Mouse (Mus musculus): ENCODE measurements around the gene Mapkapk3. TPM values are rescaled to one million over a fixed set of nuclear protein-coding genes. Genes with fewer than 3 reads are reported as not detected.

The Mapkapk3 gene
- polyA plus RNA-seq, 1 experiment from 2014 or later = 3.2 TPM

- no peak overlapping the region for H3K4me2 ChIP-seq (ENCODE audit: low read length)
- H3K36me3 ChIP-seq (ENCODE audit: control insufficient read depth, insufficient read depth, low read length) = no peaks in the 10 kb centered on the region
- WGBS = 69% methylated on average over 1 of the region's 1 CpGs
- no peak overlapping the region for H3K4me3 ChIP-seq (ENCODE audit: low read length)
- no peaks in the 10 kb centered on the region for H3K4me1 ChIP-seq (ENCODE audit: control insufficient read depth, insufficient read depth, low read depth, low read length)
- no peaks in the 10 kb centered on the region for H3K27me3 ChIP-seq (replicated peaks; ENCODE audit: control insufficient read depth, insufficient read depth, low read length)
- H3K9ac ChIP-seq (ENCODE audit: low read depth, low read length) = no peak overlapping the region
- no peak overlapping the region for H3K27ac ChIP-seq (ENCODE audit: low read depth, low read length)
- no peaks in the 10 kb centered on the region for H3K9me3 ChIP-seq (ENCODE audit: control insufficient read depth, low read length)
- ATAC-seq = no peak
Observed at GRCm38 (mm10) chr9:107267028-107267427, 22.6 kb downstream of the Mapkapk3 start.

GRCm38 (mm10) chr9:107264731-107265130 lies 24.9 kb downstream of the Mapkapk3 start:
- H3K4me3 ChIP-seq (ENCODE audit: low read length) = no peak overlapping the region
- H3K36me3 ChIP-seq (ENCODE audit: control insufficient read depth, insufficient read depth, low read length) = no peaks in the 10 kb centered on the region
- ATAC-seq = no peak
- WGBS = 74% methylated on average over 3 of the region's 3 CpGs
- H3K27ac ChIP-seq (ENCODE audit: low read depth, low read length) = no peak overlapping the region
- H3K4me2 ChIP-seq (ENCODE audit: low read length) = no peak overlapping the region
- H3K9me3 ChIP-seq (ENCODE audit: control insufficient read depth, low read length) = no peaks in the 10 kb centered on the region
- no peak overlapping the region for H3K9ac ChIP-seq (ENCODE audit: low read depth, low read length)
- H3K4me1 ChIP-seq (ENCODE audit: control insufficient read depth, insufficient read depth, low read depth, low read length) = peaks cover 4% of the 10 kb centered on the region; the same call in 1 of the 2 replicates
- H3K27me3 ChIP-seq (replicated peaks; ENCODE audit: control insufficient read depth, insufficient read depth, low read length) = no peaks in the 10 kb centered on the region

GRCm38 (mm10) chr9:107263912-107264311 lies 25.8 kb downstream of the Mapkapk3 start:
- H3K27me3 ChIP-seq (replicated peaks; ENCODE audit: control insufficient read depth, insufficient read depth, low read length) = no peaks in the 10 kb centered on the region
- H3K4me1 ChIP-seq (ENCODE audit: control insufficient read depth, insufficient read depth, low read depth, low read length) = peaks cover 4% of the 10 kb centered on the region; the same call in 1 of the 2 replicates
- no peaks in the 10 kb centered on the region for H3K36me3 ChIP-seq (ENCODE audit: control insufficient read depth, insufficient read depth, low read length)
- H3K27ac ChIP-seq (ENCODE audit: low read depth, low read length) = no peak overlapping the region
- no peak overlapping the region for H3K4me3 ChIP-seq (ENCODE audit: low read length)
- no peaks in the 10 kb centered on the region for H3K9me3 ChIP-seq (ENCODE audit: control insufficient read depth, low read length)
- H3K9ac ChIP-seq (ENCODE audit: low read depth, low read length) = no peak overlapping the region
- WGBS = 90% methylated on average over 5 of the region's 5 CpGs
- H3K4me2 ChIP-seq (ENCODE audit: low read length) = no peak overlapping the region
- ATAC-seq = no peak

GRCm38 (mm10) chr9:107262375-107262774 lies 27.3 kb downstream of the Mapkapk3 start:
- 69% methylated on average over 7 of the region's 7 CpGs for WGBS
- Histone ChIP-seq H3K4me3 (ENCODE audit: low read length) (no peak overlapping the region), H3K36me3 (ENCODE audit: control insufficient read depth, insufficient read depth, low read length) (no peaks in the 10 kb centered on the region), H3K9ac (ENCODE audit: low read depth, low read length) (no peak overlapping the region), H3K27ac (ENCODE audit: low read depth, low read length) (no peak overlapping the region), H3K27me3 (replicated peaks; ENCODE audit: control insufficient read depth, insufficient read depth, low read length) (no peaks in the 10 kb centered on the region), H3K4me2 (ENCODE audit: low read length) (no peak overlapping the region), H3K4me1 (ENCODE audit: control insufficient read depth, insufficient read depth, low read depth, low read length) (peaks cover 4% of the 10 kb centered on the region; the same call in 1 of the 2 replicates), H3K9me3 (ENCODE audit: control insufficient read depth, low read length) (no peaks in the 10 kb centered on the region)
- 0 out of 2 replicates have a peak, but pooled peaks have one; percentile 40 for ATAC-seq

GRCm38 (mm10) chr9:107261792-107262191 lies 27.9 kb downstream of the Mapkapk3 start:
- Histone ChIP-seq H3K4me3 (ENCODE audit: low read length) (no peak overlapping the region), H3K36me3 (ENCODE audit: control insufficient read depth, insufficient read depth, low read length) (no peaks in the 10 kb centered on the region), H3K9ac (ENCODE audit: low read depth, low read length) (no peak overlapping the region), H3K9me3 (ENCODE audit: control insufficient read depth, low read length) (no peaks in the 10 kb centered on the region), H3K4me2 (ENCODE audit: low read length) (no peak overlapping the region), H3K27me3 (replicated peaks; ENCODE audit: control insufficient read depth, insufficient read depth, low read length) (no peaks in the 10 kb centered on the region), H3K4me1 (ENCODE audit: control insufficient read depth, insufficient read depth, low read depth, low read length) (peaks cover 4% of the 10 kb centered on the region; the same call in 1 of the 2 replicates), H3K27ac (ENCODE audit: low read depth, low read length) (no peak overlapping the region)
- ATAC-seq = no peak
- 84% methylated on average over 6 of the region's 6 CpGs for WGBS

- Histone ChIP-seq H3K4me2 (ENCODE audit: low read length) (no peak overlapping the region), H3K36me3 (ENCODE audit: control insufficient read depth, insufficient read depth, low read length) (no peaks in the 10 kb centered on the region), H3K9me3 (ENCODE audit: control insufficient read depth, low read length) (no peaks in the 10 kb centered on the region), H3K4me1 (ENCODE audit: control insufficient read depth, insufficient read depth, low read depth, low read length) (peaks cover 7% of the 10 kb centered on the region; the same call in 1 of the 2 replicates), H3K27ac (ENCODE audit: low read depth, low read length) (peak overlapping the region; percentile 34; the same call in 1 of the 2 replicates), H3K9ac (ENCODE audit: low read depth, low read length) (peak overlapping the region; percentile 27; the same call in 1 of the 2 replicates), H3K27me3 (replicated peaks; ENCODE audit: control insufficient read depth, insufficient read depth, low read length) (no peaks in the 10 kb centered on the region), H3K4me3 (ENCODE audit: low read length) (no peak overlapping the region)
- WGBS = 67% methylated on average over 8 of the region's 8 CpGs
- no peak for ATAC-seq
Observed at GRCm38 (mm10) chr9:107260836-107261235, 28.8 kb downstream of the Mapkapk3 start.

GRCm38 (mm10) chr9:107260429-107260828 lies 29.2 kb downstream of the Mapkapk3 start:
- Histone ChIP-seq H3K36me3 (ENCODE audit: control insufficient read depth, insufficient read depth, low read length) (no peaks in the 10 kb centered on the region), H3K9ac (ENCODE audit: low read depth, low read length) (no peak overlapping the region; the same call in 1 of the 2 replicates), H3K4me1 (ENCODE audit: control insufficient read depth, insufficient read depth, low read depth, low read length) (peaks cover 11% of the 10 kb centered on the region), H3K27me3 (replicated peaks; ENCODE audit: control insufficient read depth, insufficient read depth, low read length) (no peaks in the 10 kb centered on the region), H3K4me2 (ENCODE audit: low read length) (no peak overlapping the region), H3K4me3 (ENCODE audit: low read length) (no peak overlapping the region), H3K9me3 (ENCODE audit: control insufficient read depth, low read length) (no peaks in the 10 kb centered on the region), H3K27ac (ENCODE audit: low read depth, low read length) (no peak overlapping the region)
- no peak for ATAC-seq
- WGBS = 53% methylated on average over 2 of the region's 2 CpGs

- Histone ChIP-seq H3K9ac (ENCODE audit: low read depth, low read length) (no peak overlapping the region), H3K27me3 (replicated peaks; ENCODE audit: control insufficient read depth, insufficient read depth, low read length) (no peaks in the 10 kb centered on the region), H3K4me2 (ENCODE audit: low read length) (no peak overlapping the region), H3K9me3 (ENCODE audit: control insufficient read depth, low read length) (no peaks in the 10 kb centered on the region), H3K4me3 (ENCODE audit: low read length) (no peak overlapping the region), H3K36me3 (ENCODE audit: control insufficient read depth, insufficient read depth, low read length) (no peaks in the 10 kb centered on the region), H3K27ac (ENCODE audit: low read depth, low read length) (no peak overlapping the region), H3K4me1 (ENCODE audit: control insufficient read depth, insufficient read depth, low read depth, low read length) (peaks cover 20% of the 10 kb centered on the region)
- no peak for ATAC-seq
- WGBS = 69% methylated on average over 6 of the region's 6 CpGs
Observed at GRCm38 (mm10) chr9:107259571-107259970, 30.1 kb downstream of the Mapkapk3 start.

- no peaks in the 10 kb centered on the region for H3K36me3 ChIP-seq (ENCODE audit: control insufficient read depth, insufficient read depth, low read length)
- no peak overlapping the region for H3K9ac ChIP-seq (ENCODE audit: low read depth, low read length)
- ATAC-seq = peak; percentile 32
- no peaks in the 10 kb centered on the region for H3K9me3 ChIP-seq (ENCODE audit: control insufficient read depth, low read length)
- H3K27ac ChIP-seq (ENCODE audit: low read depth, low read length) = peak overlapping the region; percentile 60
- no peak overlapping the region for H3K4me3 ChIP-seq (ENCODE audit: low read length)
- H3K4me1 ChIP-seq (ENCODE audit: control insufficient read depth, insufficient read depth, low read depth, low read length) = peaks cover 35% of the 10 kb centered on the region
- no peaks in the 10 kb centered on the region for H3K27me3 ChIP-seq (replicated peaks; ENCODE audit: control insufficient read depth, insufficient read depth, low read length)
- 28% methylated on average over 3 of the region's 3 CpGs for WGBS
- no peak overlapping the region for H3K4me2 ChIP-seq (ENCODE audit: low read length)
Observed at GRCm38 (mm10) chr9:107255596-107255995, 34.1 kb downstream of the Mapkapk3 start.
